Mouse (Mus musculus) liver, embryonic 14.5 days (tissue): ENCODE results near the gene Mrps27. TPM values are rescaled to one million over a fixed set of nuclear protein-coding genes. Genes with fewer than 3 reads are reported as not detected.

Source experiments
- ATAC-seq: fragments of 200-750 bp; cut with Nextera tagmentation; 2 replicates; pipeline ENCODE4 v1.8.0; 2017; ENCODE audit warnings: moderate number of reproducible peaks, mild to moderate bottlenecking, moderate library complexity; ENCODE audit not compliant: insufficient read depth
- DNase-seq, 3 experiments: peaks; one replicate each; pipeline ENCODE4 v3.0.0-alpha.2; 2012 to 2013; ENCODE audit warnings: low read depth in 3 of 3, low spot score in 3 of 3
- H3K27ac ChIP-seq: fragments of 300-500 bp; sonication (generic); 2 replicates; pipeline ENCODE4 v1.5.1; 2014; ENCODE audit warnings: moderate library complexity, mild to moderate bottlenecking, control low read depth, inconsistent platforms
- H3K27me3 ChIP-seq: fragments of 300-500 bp; sonication (generic); 2 replicates; pipeline ENCODE4 v1.6.1; 2014; ENCODE audit warnings: mild to moderate bottlenecking, low read length, moderate library complexity; ENCODE audit not compliant: control insufficient read depth, insufficient read depth
- H3K36me3 ChIP-seq: fragments of 300-500 bp; sonication (generic); replicated peaks from 2 replicates; pipeline ENCODE4 v1.6.1; 2014; ENCODE audit warnings: low read depth; ENCODE audit not compliant: control insufficient read depth, insufficient read depth
- H3K4me1 ChIP-seq, 2 experiments: fragments of 200-500 bp in 1 of 2; fragments of 300-500 bp in 1 of 2; sonication (generic) in 1 of 2; replicated peaks; 2 replicates each; pipeline ENCODE4 v1.6.1; 2012 to 2014; ENCODE audit warnings: antibody characterized with exemption in 1 of 2, inconsistent platforms in 1 of 2, low read length in 1 of 2; ENCODE audit not compliant: control insufficient read depth in 2 of 2, insufficient read depth in 2 of 2
- H3K4me2 ChIP-seq: fragments of 300-500 bp; sonication (generic); 2 replicates; pipeline ENCODE4 v1.6.1; 2014; ENCODE audit warnings: low read depth, mild to moderate bottlenecking, control low read depth, moderate library complexity
- H3K4me3 ChIP-seq, 2 experiments: fragments of 200-500 bp in 1 of 2; fragments of 300-500 bp in 1 of 2; sonication (generic) in 1 of 2; 2 replicates each; pipeline ENCODE4 v1.5.1; 2012 to 2014; ENCODE audit warnings: low read depth in 2 of 2, low read length in 2 of 2, mild to moderate bottlenecking in 2 of 2, control low read depth in 1 of 2, inconsistent platforms in 1 of 2, moderate library complexity in 1 of 2; ENCODE audit not compliant: insufficient read depth in 1 of 2
- H3K9ac ChIP-seq: fragments of 300-500 bp; sonication (generic); replicated peaks from 2 replicates; pipeline ENCODE4 v1.6.1; 2014; ENCODE audit warnings: mild to moderate bottlenecking, control low read depth, moderate library complexity
- H3K9me3 ChIP-seq: fragments of 300-500 bp; sonication (generic); 2 replicates; pipeline ENCODE4 v1.6.1; 2016; ENCODE audit warnings: low read length, mixed read lengths; ENCODE audit not compliant: control insufficient read depth
- CTCF ChIP-seq: IDR thresholded peaks from 2 replicates; pipeline ENCODE4 v1.5.1; 2016; ENCODE audit warnings: antibody characterized with exemption, low read depth, control low read depth
- EP300 ChIP-seq: IDR thresholded peaks from 2 replicates; pipeline ENCODE4 v1.6.1; 2016; ENCODE audit warnings: antibody characterized with exemption, low read depth
- WGBS: fragments of 180-500 bp; shearing (Covaris S2); extraction: QIAGEN DNeasy Blood & Tissue Kit; methylation state at CpG from one replicate; pipeline ENCODE4 v1.1.7; 2014; ENCODE audit not compliant: insufficient replicate concordance; 5-methylcytosine and 5-hydroxymethylcytosine counted together
- polyA plus RNA-seq, 2 experiments: library from polyadenylated mRNA; depleted of rRNA in 1 of 2; stranded (reverse) in 1 of 2; unstranded in 1 of 2; fragments of >200 nt; fragmentation: Nextera tagmentation in 1 of 2; extraction: Ambion mirVana in 1 of 2; gene quantifications; 2 replicates each; pipeline versions ENCODE4 v1.2.1 to v1.2.3; 2012 to 2014

Mrps27 gene
- polyA plus RNA-seq, 2 experiments: 14.4 to 21.5 TPM

GRCm38 (mm10) chr13:99454977-99455376 is 110.4 kb downstream of the Mrps27 start:
- 68% methylated on average over 7 of the region's 7 CpGs for WGBS
- Histone ChIP-seq H3K4me2 (no peak overlapping the region), H3K9ac (no peak overlapping the region), H3K36me3 (no peaks in the 10 kb centered on the region), H3K9me3 (no peaks in the 10 kb centered on the region), H3K4me3 (no peak overlapping the region), H3K27ac (no peak overlapping the region), H3K27me3 (no peaks in the 10 kb centered on the region), H3K4me1 (no peaks in the 10 kb centered on the region)
- no peak for ATAC-seq
- DNase-seq: no peak
- TF ChIP-seq EP300 (no peak), CTCF (no peak)

GRCm38 (mm10) chr13:99458658-99459386 is 114.2 kb downstream of the Mrps27 start:
- H3K36me3 ChIP-seq: no peaks in the 10 kb centered on the region
- H3K4me3 ChIP-seq: no peak overlapping the region
- H3K4me2 ChIP-seq: no peak overlapping the region
- no peak for ATAC-seq
- no peaks in the 10 kb centered on the region for H3K4me1 ChIP-seq
- no peak overlapping the region for H3K9ac ChIP-seq
- WGBS: 62% methylated on average over 12 of the region's 12 CpGs
- no peak overlapping the region for H3K27ac ChIP-seq
- H3K27me3 ChIP-seq: no peaks in the 10 kb centered on the region
- H3K9me3 ChIP-seq: no peaks in the 10 kb centered on the region
- DNase-seq: no peak
- no peak for TF ChIP-seq CTCF
- TF ChIP-seq EP300: no peak

GRCm38 (mm10) chr13:99459612-99460011 is 115.0 kb downstream of the Mrps27 start:
- ATAC-seq: no peak
- no peak overlapping the region for H3K4me3 ChIP-seq
- no peaks in the 10 kb centered on the region for H3K4me1 ChIP-seq
- no peak overlapping the region for H3K27ac ChIP-seq
- H3K9me3 ChIP-seq: no peaks in the 10 kb centered on the region
- 66% methylated on average over 4 of the region's 4 CpGs for WGBS
- H3K9ac ChIP-seq: no peak overlapping the region
- no peaks in the 10 kb centered on the region for H3K27me3 ChIP-seq
- no peak overlapping the region for H3K4me2 ChIP-seq
- no peak for DNase-seq
- TF ChIP-seq CTCF (no peak), EP300 (no peak)
- H3K36me3 ChIP-seq: no peaks in the 10 kb centered on the region

- H3K27ac ChIP-seq: no peak overlapping the region
- no peak overlapping the region for H3K4me3 ChIP-seq
- no peak overlapping the region for H3K9ac ChIP-seq
- no peaks in the 10 kb centered on the region for H3K9me3 ChIP-seq
- ATAC-seq: no peak
- no peaks in the 10 kb centered on the region for H3K27me3 ChIP-seq
- DNase-seq: no peak
- H3K4me2 ChIP-seq: no peak overlapping the region
- no peaks in the 10 kb centered on the region for H3K4me1 ChIP-seq
- H3K36me3 ChIP-seq: no peaks in the 10 kb centered on the region
- no peak for TF ChIP-seq EP300
- no peak for TF ChIP-seq CTCF
- 58% methylated on average over 4 of the region's 4 CpGs for WGBS
These were observed 117.3 kb downstream of the Mrps27 start for GRCm38 (mm10) chr13:99461886-99462285.

- Histone ChIP-seq H3K9ac (no peak overlapping the region), H3K4me1 (no peaks in the 10 kb centered on the region), H3K9me3 (no peaks in the 10 kb centered on the region), H3K36me3 (no peaks in the 10 kb centered on the region), H3K27me3 (no peaks in the 10 kb centered on the region), H3K4me2 (no peak overlapping the region), H3K4me3 (no peak overlapping the region), H3K27ac (no peak overlapping the region)
- TF ChIP-seq EP300 (no peak), CTCF (no peak)
- ATAC-seq (no peak), DNase-seq (no peak)
- 67% methylated on average over 4 of the region's 4 CpGs for WGBS
These were observed 120.0 kb downstream of the Mrps27 start for GRCm38 (mm10) chr13:99464551-99464950.

Other genes with a start within 250 kb of the Mrps27 start
- 0.46 and 0.56 TPM in 2 replicates for gene Zfp366, start 160.0 kb upstream of the Mrps27 start, polyA plus RNA-seq (2012; rRNA removed)
- 0.23 and 0.28 TPM in 2 replicates for gene Zfp366, start 160.0 kb upstream of the Mrps27 start, polyA plus RNA-seq (2014; fragmentation: Nextera tagmentation; extraction: Ambion mirVana)
- 9.0 and 13.3 TPM in 2 replicates for gene Ptcd2, start 81 bp upstream of the Mrps27 start, polyA plus RNA-seq (2012; rRNA removed)
- 28.4 and 31.4 TPM in 2 replicates for gene Ptcd2, start 81 bp upstream of the Mrps27 start, polyA plus RNA-seq (2014; fragmentation: Nextera tagmentation; extraction: Ambion mirVana)
- 0.19 and 0.27 TPM in 2 replicates for gene Map1b, start 171.8 kb downstream of the Mrps27 start, polyA plus RNA-seq (2012; rRNA removed)
- gene Map1b, start 171.8 kb downstream of the Mrps27 start, polyA plus RNA-seq (2014; fragmentation: Nextera tagmentation; extraction: Ambion mirVana): 1.2 and 1.7 TPM in 2 replicates